Mouse (Mus musculus) hindbrain, embryonic 10.5 days (tissue): ENCODE measurements around the gene Wasl. TPM values are rescaled to one million over a fixed set of nuclear protein-coding genes. Genes with fewer than 3 reads are reported as not detected.

Experiments
- DNase-seq: peaks from one replicate; pipeline ENCODE4 v3.0.0-alpha.2; 2017; ENCODE audit warnings: low spot score
- H3K27ac ChIP-seq: fragments of 300-500 bp; sonication (generic); 2 replicates; pipeline ENCODE4 v1.5.1; 2016; ENCODE audit warnings: mild to moderate bottlenecking, moderate library complexity
- H3K27me3 ChIP-seq: fragments of 300-500 bp; sonication (generic); 2 replicates; pipeline ENCODE4 v1.6.1; 2016; ENCODE audit warnings: mild to moderate bottlenecking; ENCODE audit not compliant: poor library complexity, insufficient read depth, severe bottlenecking
- H3K36me3 ChIP-seq: fragments of 300-500 bp; sonication (generic); 2 replicates; pipeline ENCODE4 v1.6.1; 2016; ENCODE audit warnings: mild to moderate bottlenecking, moderate library complexity
- H3K4me1 ChIP-seq: fragments of 300-500 bp; sonication (generic); replicated peaks from 2 replicates; pipeline ENCODE4 v1.6.1; 2016; ENCODE audit warnings: mild to moderate bottlenecking
- H3K4me3 ChIP-seq: fragments of 300-500 bp; sonication (generic); 2 replicates; pipeline ENCODE4 v1.5.1; 2016; ENCODE audit warnings: mild to moderate bottlenecking, moderate library complexity
- H3K9me3 ChIP-seq: fragments of 300-500 bp; sonication (generic); 2 replicates; pipeline ENCODE4 v1.6.1; 2016; ENCODE audit warnings: mild to moderate bottlenecking, moderate library complexity
- WGBS: fragments of 180-500 bp; shearing (Covaris S2); methylation state at CpG from one replicate; pipeline ENCODE4 v1.1.7; 2016; 5-methylcytosine and 5-hydroxymethylcytosine counted together
- polyA plus RNA-seq: library from polyadenylated mRNA; unstranded; fragments of >200 nt; fragmentation: Nextera tagmentation; extraction: Ambion mirVana; gene quantifications from 2 replicates; pipeline ENCODE4 v1.2.1, GENCODE M21; 2016

Gene Wasl
- polyA plus RNA-seq, 1 experiment from 2014 or later = 63.6 TPM

DNA sequence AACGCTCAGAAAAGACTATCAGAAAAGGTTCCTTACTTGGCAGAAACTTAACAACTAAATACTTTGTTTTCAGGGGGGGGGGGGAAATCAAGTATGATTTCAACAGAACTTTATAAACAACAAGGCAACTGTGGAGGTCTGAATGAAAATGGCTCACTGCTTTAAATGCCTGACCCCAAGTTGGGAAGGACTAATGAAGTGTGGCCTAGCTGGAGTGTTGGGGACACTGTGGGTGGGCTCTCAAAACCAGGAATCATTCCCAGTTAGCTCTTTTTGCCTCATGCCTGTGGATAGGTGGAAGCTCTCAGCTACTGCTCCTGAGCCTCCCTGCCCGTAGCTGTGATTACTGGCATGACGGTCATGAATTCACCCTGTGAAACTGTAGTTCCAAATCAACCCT is 30.7 kb downstream of the Wasl start:
- Histone ChIP-seq H3K4me3 (no peak overlapping the region), H3K9me3 (no peaks in the 10 kb centered on the region), H3K27me3 (no peaks in the 10 kb centered on the region), H3K36me3 (peaks cover 46% of the 10 kb centered on the region), H3K27ac (no peak overlapping the region), H3K4me1 (no peaks in the 10 kb centered on the region)
- 93% methylated on average over 3 of the region's 3 CpGs for WGBS
- no peak for DNase-seq

GRCm38 (mm10) chr6:24632061-24632460 is 32.7 kb downstream of the Wasl start:
- peaks cover 40% of the 10 kb centered on the region for H3K36me3 ChIP-seq
- no peak for DNase-seq

GRCm38 (mm10) chr6:24628499-24628898 is 36.3 kb downstream of the Wasl start:
- H3K4me1 ChIP-seq = no peaks in the 10 kb centered on the region
- no peak overlapping the region for H3K4me3 ChIP-seq
- H3K9me3 ChIP-seq = no peaks in the 10 kb centered on the region
- no peak for DNase-seq
- H3K27ac ChIP-seq = no peak overlapping the region
- peaks cover 40% of the 10 kb centered on the region for H3K36me3 ChIP-seq
- 90% methylated on average over 1 of the region's 1 CpGs for WGBS
- no peaks in the 10 kb centered on the region for H3K27me3 ChIP-seq

More at GRCm38 (mm10) chr6:24632061-24632460, 32.7 kb downstream of the Wasl start:
- H3K4me1 ChIP-seq = no peaks in the 10 kb centered on the region
- H3K27me3 ChIP-seq = no peaks in the 10 kb centered on the region
- H3K9me3 ChIP-seq = no peaks in the 10 kb centered on the region
- no peak overlapping the region for H3K27ac ChIP-seq
- WGBS = 95% methylated on average over 4 of the region's 4 CpGs
- no peak overlapping the region for H3K4me3 ChIP-seq

- H3K36me3 ChIP-seq = peaks cover 38% of the 10 kb centered on the region
- H3K27ac ChIP-seq = no peak overlapping the region
- no peaks in the 10 kb centered on the region for H3K4me1 ChIP-seq
- DNase-seq = peak; percentile 35
- 70% methylated on average over 5 of the region's 5 CpGs for WGBS
- H3K27me3 ChIP-seq = no peaks in the 10 kb centered on the region
- H3K4me3 ChIP-seq = no peak overlapping the region
- H3K9me3 ChIP-seq = no peaks in the 10 kb centered on the region
Measured at GRCm38 (mm10) chr6:24627586-24628030, 37.2 kb downstream of the Wasl start.

DNA sequence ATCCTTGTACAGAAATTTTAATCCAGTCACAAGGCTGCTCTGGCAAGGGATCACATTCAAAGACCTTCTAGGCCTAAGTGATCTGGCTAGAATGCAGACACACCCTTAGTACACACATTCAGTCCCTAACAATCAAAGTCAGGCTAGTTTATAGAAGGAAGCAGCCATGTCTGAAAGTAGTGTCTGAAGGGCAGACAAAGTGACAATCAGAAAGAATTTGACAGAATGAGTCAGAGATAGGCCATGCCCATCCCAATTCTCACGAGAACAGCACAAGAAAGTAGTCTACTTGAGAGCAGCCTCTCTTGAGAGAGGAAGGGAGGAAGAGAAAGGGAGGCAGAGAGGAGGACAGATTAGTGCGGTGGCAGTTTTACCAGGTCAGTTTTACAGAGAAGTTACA is 42.7 kb downstream of the Wasl start:
- H3K36me3 ChIP-seq = peaks cover 64% of the 10 kb centered on the region
- WGBS = 92% methylated on average over 2 of the region's 2 CpGs

GRCm38 (mm10) chr6:24620936-24621335 is 43.9 kb downstream of the Wasl start:
- WGBS = 94% methylated on average over 2 of the region's 2 CpGs
- Histone ChIP-seq H3K4me3 (no peak overlapping the region), H3K27me3 (no peaks in the 10 kb centered on the region), H3K27ac (no peak overlapping the region), H3K9me3 (no peaks in the 10 kb centered on the region), H3K4me1 (no peaks in the 10 kb centered on the region), H3K36me3 (peaks cover 68% of the 10 kb centered on the region)
- DNase-seq = no peak

More for the DNA sequence above, 42.7 kb downstream of the Wasl start:
- Histone ChIP-seq H3K4me3 (no peak overlapping the region), H3K27me3 (no peaks in the 10 kb centered on the region), H3K27ac (no peak overlapping the region), H3K9me3 (no peaks in the 10 kb centered on the region), H3K4me1 (no peaks in the 10 kb centered on the region)
- DNase-seq = no peak

DNA sequence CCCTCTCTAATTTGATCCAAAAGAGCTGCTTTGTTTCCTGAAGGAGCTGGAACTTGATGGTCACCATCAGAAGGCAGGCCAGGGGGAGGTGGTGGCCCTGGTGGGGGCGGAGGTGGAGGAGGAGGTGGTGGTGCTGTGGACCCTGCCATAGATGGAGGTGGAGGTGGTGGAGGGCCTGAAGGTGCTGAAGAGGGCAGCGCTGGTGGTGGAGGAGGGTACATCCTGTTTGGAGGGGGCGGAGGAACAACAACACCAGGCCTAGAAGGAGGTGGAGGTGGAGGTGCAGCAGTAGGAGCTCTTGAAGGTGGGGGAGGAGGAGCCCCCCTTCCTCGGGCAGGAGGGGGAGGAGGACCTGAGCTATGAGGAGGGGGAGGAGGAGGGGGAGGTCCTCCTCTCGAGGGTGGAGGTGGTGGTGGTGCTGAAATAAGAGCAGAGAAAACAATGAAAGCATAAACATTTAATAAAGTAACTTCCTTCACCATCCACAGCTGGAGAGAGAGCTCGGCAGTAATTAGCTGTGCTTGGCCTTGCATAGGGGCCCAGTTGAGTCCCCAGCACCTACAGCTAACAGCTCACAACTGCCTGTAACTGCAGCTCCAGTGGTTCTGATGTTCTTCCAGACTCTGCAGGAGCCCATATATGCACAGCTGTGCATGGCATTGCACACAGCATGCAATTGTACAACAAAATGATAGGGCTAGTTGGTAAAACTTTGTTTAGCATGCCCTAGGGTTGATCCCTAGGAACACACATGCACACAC is 45.3 kb downstream of the Wasl start:
- Histone ChIP-seq H3K4me1 (no peaks in the 10 kb centered on the region), H3K4me3 (no peak overlapping the region), H3K9me3 (no peaks in the 10 kb centered on the region), H3K27ac (no peak overlapping the region), H3K27me3 (no peaks in the 10 kb centered on the region), H3K36me3 (peaks cover 69% of the 10 kb centered on the region)
- 64% methylated on average over 6 of the region's 6 CpGs for WGBS
- DNase-seq = no peak

GRCm38 (mm10) chr6:24616746-24617145 is 48.1 kb downstream of the Wasl start:
- H3K27ac ChIP-seq = no peak overlapping the region

DNA sequence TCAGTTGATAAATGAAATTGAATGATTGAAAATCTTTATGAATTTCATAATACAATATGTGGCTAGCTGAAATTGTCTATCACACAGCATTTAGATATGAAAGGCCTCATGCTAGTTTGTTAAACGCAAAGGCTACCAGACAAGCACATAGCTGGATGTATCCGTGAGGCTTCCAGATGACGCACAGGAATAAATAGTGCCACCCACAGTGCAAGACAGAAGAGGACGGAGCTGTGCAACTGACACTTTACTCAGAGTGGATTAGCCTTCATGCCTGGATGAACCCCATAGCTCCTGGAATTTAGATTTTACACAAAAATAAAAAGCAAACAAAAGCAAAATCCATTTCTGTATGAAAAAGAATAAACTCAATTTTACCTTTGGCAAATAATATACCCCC is 50.9 kb downstream of the Wasl start:
- H3K27me3 ChIP-seq = no peaks in the 10 kb centered on the region
- H3K4me1 ChIP-seq = no peaks in the 10 kb centered on the region
- no peak overlapping the region for H3K27ac ChIP-seq
- H3K9me3 ChIP-seq = no peaks in the 10 kb centered on the region
- H3K4me3 ChIP-seq = no peak overlapping the region
- no peak for DNase-seq
- peaks cover 62% of the 10 kb centered on the region for H3K36me3 ChIP-seq
- WGBS = 82% methylated on average over 4 of the region's 4 CpGs

More at GRCm38 (mm10) chr6:24616746-24617145, 48.1 kb downstream of the Wasl start:
- 80% methylated on average over 4 of the region's 4 CpGs for WGBS
- H3K27me3 ChIP-seq = no peaks in the 10 kb centered on the region
- H3K4me1 ChIP-seq = no peaks in the 10 kb centered on the region
- no peaks in the 10 kb centered on the region for H3K9me3 ChIP-seq
- no peak overlapping the region for H3K4me3 ChIP-seq
- H3K36me3 ChIP-seq = peaks cover 71% of the 10 kb centered on the region
- no peak for DNase-seq

- Histone ChIP-seq H3K27ac (no peak overlapping the region), H3K36me3 (peaks cover 57% of the 10 kb centered on the region), H3K9me3 (no peaks in the 10 kb centered on the region), H3K27me3 (no peaks in the 10 kb centered on the region), H3K4me3 (no peak overlapping the region), H3K4me1 (no peaks in the 10 kb centered on the region)
- WGBS = 96% methylated on average over 6 of the region's 6 CpGs
- DNase-seq = no peak
Measured at GRCm38 (mm10) chr6:24613346-24613745, 51.5 kb downstream of the Wasl start.

GRCm38 (mm10) chr6:24612074-24612755 is 52.6 kb downstream of the Wasl start:
- Histone ChIP-seq H3K9me3 (no peaks in the 10 kb centered on the region), H3K4me3 (no peak overlapping the region), H3K36me3 (peaks cover 45% of the 10 kb centered on the region), H3K4me1 (no peaks in the 10 kb centered on the region), H3K27ac (no peak overlapping the region), H3K27me3 (no peaks in the 10 kb centered on the region)
- WGBS = 96% methylated on average over 7 of the region's 7 CpGs
- DNase-seq = no peak

DNA sequence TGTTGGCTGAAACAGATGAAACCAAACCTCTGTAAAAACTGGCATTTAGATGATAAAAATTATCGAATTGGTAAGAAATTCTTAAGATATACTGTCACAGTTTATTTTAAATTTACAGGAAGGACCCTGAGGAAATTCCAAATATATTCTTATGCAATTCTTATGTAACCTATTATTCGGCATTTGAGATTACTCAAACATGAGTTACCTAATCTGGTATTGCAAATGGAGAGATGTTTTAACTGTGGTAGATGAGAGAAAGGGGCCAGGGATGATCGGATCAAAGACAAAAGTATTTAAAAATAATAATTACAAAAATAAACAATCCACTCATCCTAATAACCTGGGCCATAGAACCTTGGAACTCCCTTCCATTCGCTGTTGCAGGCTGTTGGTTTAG is 54.5 kb downstream of the Wasl start:
- WGBS = 89% methylated on average over 4 of the region's 4 CpGs
- Histone ChIP-seq H3K9me3 (no peaks in the 10 kb centered on the region), H3K27ac (no peak overlapping the region), H3K4me3 (no peak overlapping the region), H3K36me3 (peaks cover 31% of the 10 kb centered on the region), H3K27me3 (no peaks in the 10 kb centered on the region), H3K4me1 (no peaks in the 10 kb centered on the region)
- DNase-seq = no peak

DNA sequence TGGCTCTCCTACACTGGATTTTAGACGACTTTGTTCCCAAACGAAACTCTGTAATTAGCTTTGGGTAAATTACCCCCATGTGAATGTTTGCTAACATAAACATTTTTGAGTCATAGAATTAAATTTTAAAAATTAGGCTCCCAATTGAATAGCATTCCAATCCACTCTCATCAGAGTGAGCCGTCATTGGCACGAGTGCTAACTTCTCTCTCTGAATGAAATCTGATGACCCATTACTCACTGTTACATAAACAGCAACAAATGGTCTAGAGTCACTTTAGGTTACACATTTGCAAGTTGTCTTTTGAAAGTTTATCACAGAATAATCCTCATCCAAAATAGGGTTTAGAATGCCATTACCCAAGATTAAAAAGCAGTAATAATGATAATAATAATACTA is 55.3 kb downstream of the Wasl start:
- 83% methylated on average over 4 of the region's 4 CpGs for WGBS
- DNase-seq = no peak
- no peaks in the 10 kb centered on the region for H3K9me3 ChIP-seq
- peaks cover 23% of the 10 kb centered on the region for H3K36me3 ChIP-seq
- no peak overlapping the region for H3K27ac ChIP-seq
- no peaks in the 10 kb centered on the region for H3K27me3 ChIP-seq
- H3K4me1 ChIP-seq = no peaks in the 10 kb centered on the region
- no peak overlapping the region for H3K4me3 ChIP-seq
